Mouse (Mus musculus): ENCODE measurements around the gene Klhl32. TPM values are rescaled to one million over a fixed set of nuclear protein-coding genes. Genes with fewer than 3 reads are reported as not detected.

Klhl32 gene
- total RNA-seq (2023), result not detected

GRCm38 (mm10) chr4:24850401-24851325, at the start of gene Klhl32:
Gene Klhl32 (minus strand): TSS chr4:24851124.

GRCm38 (mm10) chr4:24897851-24898515, 47.1 kb upstream of the Klhl32 start, which contains the start of gene Ndufaf4:
Gene Ndufaf4 (plus strand): TSS chr4:24898083.

Other genes with a start within 250 kb of the Klhl32 start
- 11.8 TPM for gene Ndufaf4, start 47.0 kb upstream of the Klhl32 start, total RNA-seq (2023)
- gene Gpr63, start 115.3 kb upstream of the Klhl32 start, total RNA-seq (2023), result not detected